Mouse (Mus musculus): ENCODE results near the gene Tor1aip1.

DNA sequence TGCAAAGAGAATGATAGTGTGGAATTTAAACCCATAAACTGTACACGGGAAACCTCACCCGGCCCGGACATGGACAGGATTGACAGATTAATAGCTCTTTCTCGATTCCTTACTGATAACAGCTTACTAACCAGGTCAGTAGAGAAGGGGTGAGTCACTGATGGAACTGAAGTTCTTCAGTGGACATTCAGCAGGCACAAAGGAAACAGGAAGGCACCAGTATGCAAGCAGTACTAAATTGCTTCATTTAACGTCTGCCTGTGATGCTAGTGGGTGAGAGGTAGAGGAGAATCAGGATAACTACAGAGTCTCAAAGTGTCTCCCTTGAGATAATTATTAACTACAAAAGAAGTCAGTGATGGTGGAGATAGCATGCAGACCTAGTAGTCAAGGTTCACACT is 7.9 kb upstream of the Tor1aip1 start:
- no peak for TF ChIP-seq SIN3A (IDR thresholded peaks at IDR 0.05; ENCODE audit: low read length)
- TF ChIP-seq CTCF (IDR thresholded peaks at IDR 0.05 in 2 of 3, conservative IDR thresholded peaks at IDR 0.05 in 1 of 3; ENCODE audit: control insufficient read depth in 1 of 3, insufficient read depth in 1 of 3, low read depth in 2 of 3, low read length in 3 of 3, poor library complexity in 1 of 3, severe bottlenecking in 1 of 3), result no peak
- no peak for TF ChIP-seq TAL1 (IDR thresholded peaks at IDR 0.05; ENCODE audit: low read length)
- TF ChIP-seq POLR2A (IDR thresholded peaks at IDR 0.05; ENCODE audit: control insufficient read depth in 1 of 2, insufficient read depth in 1 of 2, low read depth in 1 of 2, low read length in 2 of 2, poor library complexity in 1 of 2), result no peak
- no peak for TF ChIP-seq ZMIZ1 (IDR thresholded peaks at IDR 0.05; ENCODE audit: low read depth, low read length)
- no peak for TF ChIP-seq ELF1 (IDR thresholded peaks at IDR 0.05; ENCODE audit: low read depth, low read length)
- no peak for TF ChIP-seq NRF1 (IDR thresholded peaks at IDR 0.05; ENCODE audit: insufficient read depth, low read depth, low read length, poor library complexity, severe bottlenecking)
- no peak for TF ChIP-seq USF1 (IDR thresholded peaks at IDR 0.05; ENCODE audit: low read depth, low read length)
